Mouse (Mus musculus) liver, embryonic 14.5 days (tissue): ENCODE data around the gene Dhx34. TPM values are rescaled to one million over a fixed set of nuclear protein-coding genes. Genes with fewer than 3 reads are reported as not detected.
A peak's percentile ranks its signal among the peaks of the same experiment; 100 is the strongest.

Experiments used
- ATAC-seq: fragments of 200-750 bp; cut with Nextera tagmentation; 2 replicates; pipeline ENCODE4 v1.8.0; 2017; ENCODE audit warnings: moderate number of reproducible peaks, mild to moderate bottlenecking, moderate library complexity; ENCODE audit not compliant: insufficient read depth
- DNase-seq, 3 experiments: peaks; one replicate each; pipeline ENCODE4 v3.0.0-alpha.2; 2012 to 2013; ENCODE audit warnings: low read depth in 3 of 3, low spot score in 3 of 3
- H3K27ac ChIP-seq: fragments of 300-500 bp; sonication (generic); 2 replicates; pipeline ENCODE4 v1.5.1; 2014; ENCODE audit warnings: moderate library complexity, mild to moderate bottlenecking, control low read depth, inconsistent platforms
- H3K27me3 ChIP-seq: fragments of 300-500 bp; sonication (generic); 2 replicates; pipeline ENCODE4 v1.6.1; 2014; ENCODE audit warnings: mild to moderate bottlenecking, low read length, moderate library complexity; ENCODE audit not compliant: control insufficient read depth, insufficient read depth
- H3K36me3 ChIP-seq: fragments of 300-500 bp; sonication (generic); replicated peaks from 2 replicates; pipeline ENCODE4 v1.6.1; 2014; ENCODE audit warnings: low read depth; ENCODE audit not compliant: control insufficient read depth, insufficient read depth
- H3K4me1 ChIP-seq, 2 experiments: fragments of 200-500 bp in 1 of 2; fragments of 300-500 bp in 1 of 2; sonication (generic) in 1 of 2; replicated peaks; 2 replicates each; pipeline ENCODE4 v1.6.1; 2012 to 2014; ENCODE audit warnings: antibody characterized with exemption in 1 of 2, inconsistent platforms in 1 of 2, low read length in 1 of 2; ENCODE audit not compliant: control insufficient read depth in 2 of 2, insufficient read depth in 2 of 2
- H3K4me2 ChIP-seq: fragments of 300-500 bp; sonication (generic); 2 replicates; pipeline ENCODE4 v1.6.1; 2014; ENCODE audit warnings: low read depth, mild to moderate bottlenecking, control low read depth, moderate library complexity
- H3K4me3 ChIP-seq, 2 experiments: fragments of 200-500 bp in 1 of 2; fragments of 300-500 bp in 1 of 2; sonication (generic) in 1 of 2; 2 replicates each; pipeline ENCODE4 v1.5.1; 2012 to 2014; ENCODE audit warnings: low read depth in 2 of 2, low read length in 2 of 2, mild to moderate bottlenecking in 2 of 2, control low read depth in 1 of 2, inconsistent platforms in 1 of 2, moderate library complexity in 1 of 2; ENCODE audit not compliant: insufficient read depth in 1 of 2
- H3K9ac ChIP-seq: fragments of 300-500 bp; sonication (generic); replicated peaks from 2 replicates; pipeline ENCODE4 v1.6.1; 2014; ENCODE audit warnings: mild to moderate bottlenecking, control low read depth, moderate library complexity
- H3K9me3 ChIP-seq: fragments of 300-500 bp; sonication (generic); 2 replicates; pipeline ENCODE4 v1.6.1; 2016; ENCODE audit warnings: low read length, mixed read lengths; ENCODE audit not compliant: control insufficient read depth
- CTCF ChIP-seq: IDR thresholded peaks from 2 replicates; pipeline ENCODE4 v1.5.1; 2016; ENCODE audit warnings: antibody characterized with exemption, low read depth, control low read depth
- EP300 ChIP-seq: IDR thresholded peaks from 2 replicates; pipeline ENCODE4 v1.6.1; 2016; ENCODE audit warnings: antibody characterized with exemption, low read depth
- WGBS: fragments of 180-500 bp; shearing (Covaris S2); extraction: QIAGEN DNeasy Blood & Tissue Kit; methylation state at CpG from one replicate; pipeline ENCODE4 v1.1.7; 2014; ENCODE audit not compliant: insufficient replicate concordance; 5-methylcytosine and 5-hydroxymethylcytosine counted together
- polyA plus RNA-seq, 2 experiments: library from polyadenylated mRNA; depleted of rRNA in 1 of 2; stranded (reverse) in 1 of 2; unstranded in 1 of 2; fragments of >200 nt; fragmentation: Nextera tagmentation in 1 of 2; extraction: Ambion mirVana in 1 of 2; gene quantifications; 2 replicates each; pipeline versions ENCODE4 v1.2.1 to v1.2.3; 2012 to 2014

The Dhx34 gene
- polyA plus RNA-seq, 2 experiments, result 3.6 to 5.0 TPM

DNA sequence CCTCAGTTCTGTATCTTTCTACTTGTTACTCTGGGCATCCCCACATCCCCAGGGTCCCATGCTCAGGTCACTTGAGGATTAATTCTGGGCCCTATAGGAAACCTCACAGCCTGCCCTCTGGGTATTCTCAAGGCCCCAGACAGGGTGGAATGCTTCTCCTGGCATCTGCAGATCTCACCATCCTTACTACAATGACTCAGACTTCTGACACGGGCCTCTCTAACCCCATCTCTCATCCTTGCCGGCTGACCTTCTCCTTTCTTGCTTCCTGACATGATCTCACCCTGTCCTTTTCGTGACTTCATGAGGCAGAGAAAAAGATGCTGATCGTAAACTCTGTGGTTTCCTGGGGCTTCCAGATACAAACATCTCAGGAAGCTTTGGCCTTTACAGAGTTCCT, 32.4 kb upstream of the Dhx34 start:
- no peak for ATAC-seq
- Histone ChIP-seq H3K4me1 (peaks cover 0 to 5% of the 10 kb centered on the region in 2 experiments; a peak in 1 of 4 replicates), H3K4me2 (no peak overlapping the region), H3K4me3 (no peak overlapping the region), H3K27ac (no peak overlapping the region), H3K36me3 (no peaks in the 10 kb centered on the region), H3K27me3 (no peaks in the 10 kb centered on the region), H3K9me3 (no peaks in the 10 kb centered on the region), H3K9ac (no peak overlapping the region)
- TF ChIP-seq CTCF, result no peak
- TF ChIP-seq EP300, result no peak
- 17% methylated on average over 4 of the region's 4 CpGs for WGBS
- DNase-seq, result no peak

GRCm38 (mm10) chr7:16250687-16251086, 28.9 kb upstream of the Dhx34 start:
- no peaks in the 10 kb centered on the region for H3K9me3 ChIP-seq
- peaks cover 0 to 5% of the 10 kb centered on the region in 2 experiments; a peak in 1 of 4 replicates for H3K4me1 ChIP-seq
- no peak overlapping the region for H3K27ac ChIP-seq
- ATAC-seq (no peak), DNase-seq (no peak)
- no peak overlapping the region for H3K9ac ChIP-seq
- no peaks in the 10 kb centered on the region for H3K36me3 ChIP-seq
- no peak overlapping the region for H3K4me2 ChIP-seq
- no peaks in the 10 kb centered on the region for H3K27me3 ChIP-seq
- 13% methylated on average over 5 of the region's 5 CpGs for WGBS
- no peak for TF ChIP-seq CTCF
- TF ChIP-seq EP300, result no peak
- no peak overlapping the region for H3K4me3 ChIP-seq

GRCm38 (mm10) chr7:16245958-16246357, 24.1 kb upstream of the Dhx34 start:
- Histone ChIP-seq H3K4me2 (no peak overlapping the region), H3K27ac (no peak overlapping the region), H3K9me3 (no peaks in the 10 kb centered on the region), H3K9ac (no peak overlapping the region), H3K4me1 (peaks cover 19 to 34% of the 10 kb centered on the region in 2 experiments), H3K27me3 (no peaks in the 10 kb centered on the region), H3K36me3 (no peaks in the 10 kb centered on the region), H3K4me3 (no peak overlapping the region)
- TF ChIP-seq EP300, result no peak
- 0 out of 2 replicates have a peak, but pooled peaks have one; percentile 5 for TF ChIP-seq CTCF
- DNase-seq, result no peak
- WGBS, result 10% methylated on average over 2 of the region's 4 CpGs
- ATAC-seq, result no peak

GRCm38 (mm10) chr7:16244067-16244466, 22.2 kb upstream of the Dhx34 start, which contains the start of gene C5ar2:
Gene C5ar2 (minus strand): TSS chr7:16244154.
- TF ChIP-seq CTCF, result no peak
- TF ChIP-seq EP300, result no peak
- ATAC-seq (no peak), DNase-seq (no peak)
- Histone ChIP-seq H3K9me3 (no peaks in the 10 kb centered on the region), H3K4me1 (peaks cover 28 to 48% of the 10 kb centered on the region in 2 experiments), H3K4me2 (no peak within 1 kb of the TSS), H3K9ac (no peak within 1 kb of the TSS), H3K27ac (no peak within 1 kb of the TSS), H3K36me3 (no peaks in the 10 kb centered on the region), H3K27me3 (no peaks in the 10 kb centered on the region), H3K4me3 (no peak within 1 kb of the TSS)
- 40% methylated on average over 5 of the region's 5 CpGs for WGBS

- H3K4me3 ChIP-seq, result no peak overlapping the region
- H3K4me2 ChIP-seq, result peak overlapping the region; percentile 75
- H3K27ac ChIP-seq, result no peak overlapping the region; the same call in 1 of the 2 replicates
These were observed 20.4 kb upstream of the Dhx34 start for GRCm38 (mm10) chr7:16242198-16242597.

More at GRCm38 (mm10) chr7:16242198-16242597, 20.4 kb upstream of the Dhx34 start:
- Histone ChIP-seq H3K9ac (peak overlapping the region; percentile 40), H3K4me1 (peaks cover 28 to 48% of the 10 kb centered on the region in 2 experiments), H3K36me3 (no peaks in the 10 kb centered on the region), H3K27me3 (no peaks in the 10 kb centered on the region), H3K9me3 (no peaks in the 10 kb centered on the region)
- DNase-seq (no peak), ATAC-seq (no peak)
- TF ChIP-seq CTCF (no peak), EP300 (no peak)
- WGBS, result 26% methylated on average over 6 of the region's 6 CpGs
